Mouse (Mus musculus) kidney, adult 18-20 months (tissue): Measurements from ENCODE around the gene Nlgn2.
"Not testable (repeated sequence)": the region's sequence is repeated elsewhere in the genome, so short reads cannot be mapped to it uniquely, and the experiment has no call there.

Source experiments
- DNase-seq: peaks from one replicate; pipeline ENCODE4 v3.0.0; 2021

The Nlgn2 gene

DNA sequence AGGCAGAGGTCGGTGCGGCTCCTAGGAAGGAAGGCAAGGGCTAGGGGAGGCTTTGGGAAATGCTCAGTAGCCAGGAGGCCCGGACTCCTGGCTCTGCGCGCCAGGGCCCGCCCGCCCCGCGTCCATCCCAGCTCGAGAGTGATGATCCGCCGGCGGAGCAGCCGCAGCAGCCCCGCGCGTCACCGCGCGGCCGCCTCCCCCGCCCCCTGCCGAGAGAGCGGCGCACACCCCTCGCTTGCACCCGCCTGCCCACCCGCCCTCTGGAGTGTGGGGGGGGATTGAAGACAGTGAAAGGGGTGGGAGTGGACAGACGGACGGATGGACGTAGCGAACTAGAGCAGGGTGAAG, at the start of gene Nlgn2:
Gene Nlgn2, minus strand, starts transcription at position 181 of the 348 bp plus-strand sequence.
- DNase-seq: no peak

DNA sequence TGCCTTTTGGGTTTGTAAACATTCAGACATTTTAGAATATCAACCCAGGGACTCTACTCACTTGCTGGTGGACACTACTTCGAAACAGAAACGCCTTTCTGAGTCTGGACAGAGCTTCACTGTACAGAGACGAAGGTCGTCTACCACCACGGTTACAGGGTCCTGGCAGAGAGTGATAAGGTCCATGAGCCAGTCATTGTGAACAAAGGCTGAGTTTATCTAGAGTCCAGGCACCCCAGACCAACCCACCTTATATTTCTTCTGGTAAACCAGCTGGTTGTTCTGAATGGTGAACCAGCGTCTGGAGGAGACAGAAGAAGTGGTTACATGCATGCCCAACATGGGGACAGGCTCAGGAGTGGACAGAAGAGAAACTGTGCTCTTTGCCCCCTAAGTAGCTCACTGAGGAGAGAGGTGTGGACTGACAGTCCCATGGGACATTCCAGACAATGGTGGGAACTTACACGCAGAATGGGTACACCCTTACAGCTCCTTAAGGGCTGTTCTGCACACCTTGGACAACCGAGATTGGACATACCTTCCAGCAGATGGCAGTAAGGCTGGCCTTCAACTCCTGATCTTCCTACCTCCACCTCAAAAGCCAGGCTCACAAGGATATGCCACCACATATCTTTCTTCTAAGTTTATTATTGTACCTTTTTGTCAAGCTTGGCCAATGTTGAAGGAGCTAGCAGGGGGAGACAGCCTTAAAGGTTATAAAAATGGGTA, 49.5 kb upstream of the Nlgn2 start:
- DNase-seq: peak; percentile 48

DNA sequence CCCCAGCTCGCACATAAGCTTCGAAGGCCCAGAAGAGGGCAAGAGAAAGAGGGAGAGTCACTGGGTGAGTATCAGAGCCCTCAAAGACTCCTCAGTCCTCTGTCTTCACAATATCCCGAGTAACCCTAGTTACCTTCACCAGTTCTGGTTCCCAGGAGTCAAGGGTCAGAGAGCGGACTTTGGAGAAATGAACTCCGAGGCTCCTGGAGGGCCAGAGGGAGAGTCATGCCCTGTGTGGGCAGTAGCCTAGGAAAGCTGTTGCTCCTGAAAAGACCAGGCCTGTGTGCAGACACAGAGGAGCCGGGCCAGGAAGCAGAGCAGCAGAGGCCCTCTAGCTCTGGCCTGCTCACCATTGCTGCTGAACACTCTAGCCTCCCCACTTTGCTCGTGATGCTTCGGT, 47.1 kb upstream of the Nlgn2 start:
- peak; percentile 26 for DNase-seq

DNA sequence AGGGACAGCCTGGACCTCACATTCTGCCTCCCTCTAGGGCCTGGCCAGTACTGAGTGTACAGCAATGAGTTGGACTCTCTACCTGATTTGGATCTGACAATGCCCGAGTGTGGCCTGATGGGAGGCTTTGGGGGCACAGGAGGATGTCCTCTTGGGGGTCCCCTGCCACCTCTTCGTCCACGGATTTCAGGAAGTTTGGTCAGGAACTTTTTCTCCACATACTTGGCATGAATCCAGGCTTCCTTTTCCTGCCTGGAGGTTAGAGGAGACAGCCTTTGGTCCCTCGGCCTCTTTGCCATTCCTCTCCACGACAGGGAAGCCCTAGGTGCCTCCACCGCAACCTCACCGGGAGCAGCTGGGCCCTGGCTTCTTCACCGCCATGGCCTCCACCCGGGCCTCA, 46.7 kb upstream of the Nlgn2 start:
- DNase-seq: peak; percentile 41

DNA sequence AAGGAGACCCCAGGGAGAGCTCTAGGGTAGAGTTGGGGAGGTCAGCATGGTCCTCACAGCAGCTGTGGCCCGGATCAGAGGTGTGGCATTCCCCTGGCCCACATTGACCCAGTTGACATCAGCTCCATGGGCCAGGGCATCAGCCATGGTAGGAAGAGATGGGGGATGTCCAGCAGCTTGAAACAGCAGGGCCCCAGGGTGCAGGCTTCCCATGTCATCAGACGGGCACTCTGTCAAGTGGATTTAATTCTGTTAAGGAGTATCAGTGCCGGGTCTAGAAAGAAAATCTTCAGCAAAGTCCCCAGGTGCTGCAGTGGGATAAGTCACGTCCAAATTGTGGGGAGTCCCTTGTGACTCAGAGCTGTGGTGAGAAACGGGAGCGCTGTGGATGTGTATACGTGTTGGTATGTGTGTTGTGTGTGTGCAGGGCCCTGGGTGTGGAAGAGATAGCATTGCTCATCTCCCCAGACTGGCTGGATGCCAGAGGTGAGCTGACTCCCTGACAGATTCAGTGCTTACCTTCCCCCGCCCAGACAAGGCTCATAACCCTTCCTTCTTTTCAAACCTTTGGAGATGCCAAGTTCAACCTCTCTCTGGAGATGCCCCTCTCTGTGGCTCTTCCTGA, 46.1 kb upstream of the Nlgn2 start:
- no peak for DNase-seq

DNA sequence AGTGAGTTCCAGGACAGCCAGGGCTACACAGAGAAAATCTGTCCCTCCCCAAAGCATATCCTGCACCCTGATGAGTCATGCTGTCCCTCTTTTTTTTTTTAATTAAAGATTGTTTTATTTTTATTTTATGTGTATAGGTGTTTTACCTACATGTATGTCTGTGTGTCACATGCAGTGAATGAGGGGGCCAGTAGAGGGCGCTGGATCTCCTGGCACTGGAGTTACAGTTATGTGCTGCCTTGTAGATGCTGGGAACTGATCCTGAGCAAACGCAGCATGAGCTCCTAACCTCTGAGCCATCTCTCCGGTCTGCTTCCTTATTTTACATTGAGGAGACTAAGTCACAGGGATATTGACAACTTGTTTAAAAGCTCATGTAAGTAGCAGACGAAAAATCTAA, 45.5 kb upstream of the Nlgn2 start:
- DNase-seq: peak; percentile 38

DNA sequence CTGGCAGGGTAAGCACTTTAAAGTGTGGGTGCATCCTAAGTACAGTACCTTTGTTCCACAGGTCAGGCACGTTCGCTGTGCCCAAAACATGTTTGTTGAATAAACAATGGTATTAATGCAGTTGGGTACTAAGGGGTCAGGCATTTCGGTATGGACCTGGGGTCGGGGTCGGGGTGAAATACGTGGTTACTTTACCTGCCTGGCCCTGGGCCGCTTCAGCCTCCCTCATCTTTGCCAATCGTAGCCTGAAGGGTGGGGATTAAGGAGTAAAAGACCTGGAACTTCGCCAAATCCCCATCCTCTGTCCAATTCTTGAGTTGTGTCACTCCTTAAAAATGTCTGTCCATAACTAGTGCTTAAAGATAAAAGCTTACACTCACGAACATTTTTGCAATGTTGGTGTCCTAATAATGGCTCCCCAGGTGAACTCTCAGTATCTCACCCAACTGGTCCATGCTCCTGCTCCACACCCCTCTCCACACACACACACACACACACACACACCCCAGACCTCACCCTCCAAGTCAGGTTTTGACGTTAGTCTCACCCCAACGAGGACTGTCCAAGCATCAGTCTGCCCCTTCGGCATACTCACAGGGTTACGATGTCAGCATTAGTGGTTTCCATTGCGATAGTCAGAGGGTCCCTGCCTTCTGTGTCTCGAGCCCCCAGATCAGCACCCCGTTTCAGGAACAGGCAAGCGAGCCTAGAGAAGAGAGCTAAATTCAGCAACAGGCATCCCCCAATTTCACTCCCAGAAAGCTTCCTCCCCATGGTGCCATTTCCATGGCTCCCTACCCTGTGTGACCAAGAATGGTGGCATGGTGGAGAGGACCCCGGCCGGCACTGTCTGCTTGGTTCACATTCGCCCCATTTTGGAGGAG, 44.4 kb upstream of the Nlgn2 start:
- no peak for DNase-seq

DNA sequence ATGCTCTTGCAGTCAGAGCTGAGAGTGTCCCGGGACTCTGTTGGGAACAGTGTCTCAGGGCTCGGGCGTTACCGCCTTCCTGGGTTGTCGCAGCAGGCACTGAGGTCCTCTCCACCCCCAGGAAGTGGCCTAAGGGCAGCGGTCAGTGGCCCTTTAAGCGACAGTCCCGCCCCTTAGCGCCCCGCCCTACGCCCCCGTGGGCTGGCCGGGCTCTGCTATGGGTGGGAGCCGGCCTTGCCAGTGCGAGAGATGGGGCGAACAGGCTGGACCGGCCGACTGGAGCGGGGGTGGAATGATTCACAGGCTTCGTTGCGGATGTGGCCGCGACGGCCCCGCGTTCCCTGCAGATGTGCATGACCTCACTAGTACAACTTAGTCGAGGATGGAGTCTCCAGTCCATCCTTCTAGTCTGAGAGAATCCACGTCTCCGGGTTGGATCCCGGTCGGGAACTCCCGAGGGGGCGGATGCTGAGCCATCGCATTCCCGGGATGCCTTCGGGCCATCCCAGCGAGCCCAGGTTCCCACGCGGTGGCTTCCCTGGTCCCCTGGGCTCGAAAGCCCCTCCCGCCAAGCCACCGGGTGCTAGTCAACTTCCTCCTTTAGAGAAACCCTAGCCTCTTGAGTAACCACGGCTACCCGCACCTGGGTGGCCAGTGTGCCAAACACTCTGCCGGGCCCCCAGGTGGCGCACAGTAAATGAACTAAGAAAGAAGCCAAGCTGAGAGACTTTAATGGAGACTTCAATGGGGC, 43.4 kb upstream of the Nlgn2 start, which contains the start of gene Kctd11:
Gene Kctd11, minus strand, starts transcription at position 554 of the 751 bp plus-strand sequence.
- DNase-seq: peak; percentile 93

DNA sequence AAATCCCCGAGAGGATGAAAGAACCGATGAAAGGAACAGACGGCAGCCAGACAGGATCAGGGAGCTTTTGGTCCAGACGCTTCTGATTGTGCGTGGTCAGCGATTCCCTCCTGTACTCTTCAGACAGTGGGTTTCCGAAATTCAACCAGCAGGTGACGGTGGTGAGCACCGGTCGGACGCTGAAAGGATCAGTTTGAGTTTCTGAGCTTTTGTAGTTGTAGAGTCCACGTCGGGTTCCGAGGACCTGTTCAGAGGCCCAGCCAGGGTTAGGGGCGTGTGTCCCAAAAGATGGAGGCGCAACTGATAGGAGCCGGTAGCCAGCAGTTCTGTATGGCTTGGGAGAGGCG, 42.9 kb upstream of the Nlgn2 start:
- DNase-seq: no peak

DNA sequence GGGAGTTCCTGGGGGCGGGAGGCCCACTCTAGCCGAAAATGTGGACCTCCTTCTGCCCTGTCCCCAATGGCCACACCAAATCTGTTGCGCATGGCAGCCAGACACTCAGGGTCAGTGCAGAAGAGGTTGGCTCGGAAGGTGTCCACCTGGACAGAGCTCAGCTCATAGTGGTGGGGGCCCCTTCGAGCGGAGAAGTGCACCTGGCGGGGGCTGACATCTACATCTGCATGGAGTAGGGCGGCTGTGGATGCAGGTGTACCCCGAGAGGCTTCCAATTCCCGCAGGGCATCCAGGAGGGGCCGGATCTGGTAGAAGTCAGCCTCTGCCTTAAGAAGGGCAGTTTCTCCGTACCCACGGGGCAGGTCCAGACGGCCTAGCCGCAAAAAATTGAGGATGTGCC, 42.1 kb upstream of the Nlgn2 start:
- DNase-seq: no peak

DNA sequence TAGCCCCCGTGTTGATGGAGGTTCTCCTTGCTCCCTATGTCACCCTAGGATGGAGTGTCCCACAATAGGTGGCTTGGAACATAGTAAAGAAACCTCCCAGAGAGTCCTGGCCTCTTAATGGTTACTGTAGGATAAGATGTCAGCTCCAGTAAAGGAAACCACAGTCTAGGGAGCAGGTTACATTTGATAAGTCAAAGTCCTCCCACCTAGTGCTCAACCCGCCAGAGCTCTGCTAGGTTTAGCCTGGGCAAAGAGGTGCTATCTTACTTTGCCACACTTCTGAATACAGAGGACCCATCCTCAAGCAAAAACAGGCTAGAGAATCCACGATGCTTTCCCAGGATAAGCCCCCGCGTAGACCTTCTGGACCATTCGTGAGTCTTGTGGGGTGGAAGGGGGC, 41.4 kb upstream of the Nlgn2 start:
- DNase-seq: no peak

DNA sequence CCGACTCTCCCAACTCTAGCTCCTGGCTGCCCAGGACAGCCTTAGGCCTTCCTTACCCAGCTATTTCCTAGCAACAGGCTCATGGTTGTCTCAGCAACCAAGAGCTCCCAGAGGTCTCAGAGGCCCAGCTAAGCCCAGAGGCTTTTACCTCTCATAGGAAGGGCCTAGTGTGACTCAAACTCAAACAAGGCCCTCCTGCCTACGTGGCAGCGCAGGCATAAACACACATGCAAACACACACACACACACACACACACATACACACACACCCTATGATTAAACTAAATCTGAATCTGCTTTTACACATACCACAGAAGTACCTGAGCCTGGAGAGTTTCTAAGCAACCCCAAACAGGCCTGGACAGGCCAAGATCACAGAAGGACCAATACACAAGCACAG, 40.8 kb upstream of the Nlgn2 start:
- no peak for DNase-seq

DNA sequence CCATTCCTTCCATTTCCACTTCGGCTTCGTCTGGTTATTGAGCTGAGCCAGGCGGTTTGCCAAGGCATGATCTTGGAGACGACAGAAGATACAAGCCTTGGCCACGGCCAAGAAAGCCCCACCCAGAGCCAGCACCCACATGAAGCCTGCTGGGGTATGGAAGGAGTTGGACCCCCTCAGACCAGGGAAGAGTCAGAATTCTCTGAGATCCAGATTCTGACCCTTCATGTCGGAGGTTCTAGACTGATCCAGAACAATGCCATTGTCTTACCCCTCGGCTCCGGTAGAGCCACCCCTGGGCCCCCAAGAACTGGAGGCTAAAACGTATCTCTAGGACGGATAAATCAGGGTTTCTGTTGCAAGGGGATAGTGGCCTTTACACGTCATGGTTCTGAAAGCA, 40.3 kb upstream of the Nlgn2 start, which contains the start of gene Tmem95:
Gene Tmem95, minus strand, starts transcription at position 141 of the 400 bp plus-strand sequence.
- DNase-seq: no peak

DNA sequence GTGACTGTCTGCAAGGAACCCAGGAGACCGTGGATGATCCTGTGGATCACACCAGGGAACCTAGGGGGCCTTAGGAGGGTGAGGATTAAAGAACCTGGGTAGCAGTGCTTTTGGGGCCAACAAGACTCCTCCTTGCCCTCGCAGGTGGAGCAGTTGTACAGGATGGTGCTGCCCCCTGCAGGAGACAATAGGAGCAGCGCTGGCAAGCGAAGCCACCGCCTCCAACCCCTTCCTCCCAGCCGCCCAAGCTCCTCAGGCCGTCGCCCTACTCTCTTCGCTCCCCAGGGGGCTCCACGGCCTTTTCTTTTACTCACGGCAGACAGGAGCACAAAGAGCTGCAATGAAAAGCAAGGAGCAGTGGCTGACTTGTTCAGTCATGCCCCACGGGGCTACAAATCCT, 39.3 kb upstream of the Nlgn2 start:
- peak; percentile 85 for DNase-seq

DNA sequence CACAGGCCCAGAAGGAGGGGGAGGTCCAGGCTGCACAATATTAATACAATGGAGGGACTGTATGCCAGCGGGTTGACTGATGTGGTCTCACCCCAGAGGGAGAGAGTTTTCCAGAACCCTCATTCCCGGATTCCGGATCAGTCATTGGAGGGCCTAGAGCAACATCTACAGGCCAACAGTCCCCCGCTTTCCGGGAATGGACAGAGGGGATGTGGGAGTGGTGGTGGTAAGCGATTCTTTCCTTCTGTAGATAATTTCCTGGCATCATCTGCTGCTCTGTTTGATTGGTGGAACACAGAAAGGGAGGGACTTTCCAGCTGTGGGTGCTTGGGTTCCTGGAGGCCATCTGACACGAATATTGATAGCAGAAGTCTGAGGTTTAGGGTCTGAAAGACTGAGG, 38.6 kb upstream of the Nlgn2 start:
- DNase-seq: no peak

DNA sequence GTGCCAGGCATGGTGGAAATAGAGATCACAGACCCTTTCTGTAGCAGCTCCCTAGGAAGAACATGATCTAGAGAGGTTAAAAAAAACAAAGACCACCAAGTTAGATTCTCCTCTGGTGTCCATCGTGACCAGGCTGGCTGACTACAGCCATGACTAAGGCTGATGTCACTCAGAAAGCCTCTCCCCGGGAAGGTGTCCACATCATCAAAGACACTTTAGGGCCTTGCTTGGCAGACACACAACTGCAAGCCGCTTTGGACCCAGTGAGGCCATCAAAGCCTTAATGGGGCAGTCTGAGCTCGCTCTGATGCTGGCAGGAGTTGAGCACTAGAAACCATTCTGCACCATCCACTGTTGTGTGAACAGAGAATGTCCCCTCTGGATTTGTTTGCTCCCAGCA, 34.9 kb upstream of the Nlgn2 start:
- DNase-seq: no peak

DNA sequence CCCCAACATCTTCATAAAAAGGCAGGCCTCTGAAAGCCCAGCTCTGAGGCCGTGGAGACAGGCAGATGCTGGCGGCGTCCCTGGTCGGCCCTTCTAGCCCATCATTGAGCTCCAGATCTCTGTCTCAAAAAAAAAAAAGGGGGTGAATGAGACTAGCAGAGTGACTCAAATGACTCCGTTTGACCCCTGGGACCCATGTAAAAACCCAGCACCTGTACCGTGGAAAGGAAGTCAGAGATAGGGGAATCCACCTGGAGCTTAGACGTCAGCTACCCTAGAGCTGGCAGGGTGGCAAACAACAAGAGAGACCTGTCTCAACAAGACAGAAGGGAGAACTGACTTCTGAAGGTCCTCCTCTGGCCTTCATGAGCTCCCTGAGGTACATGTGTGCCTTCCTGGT, 34.2 kb upstream of the Nlgn2 start:
- no peak for DNase-seq

DNA sequence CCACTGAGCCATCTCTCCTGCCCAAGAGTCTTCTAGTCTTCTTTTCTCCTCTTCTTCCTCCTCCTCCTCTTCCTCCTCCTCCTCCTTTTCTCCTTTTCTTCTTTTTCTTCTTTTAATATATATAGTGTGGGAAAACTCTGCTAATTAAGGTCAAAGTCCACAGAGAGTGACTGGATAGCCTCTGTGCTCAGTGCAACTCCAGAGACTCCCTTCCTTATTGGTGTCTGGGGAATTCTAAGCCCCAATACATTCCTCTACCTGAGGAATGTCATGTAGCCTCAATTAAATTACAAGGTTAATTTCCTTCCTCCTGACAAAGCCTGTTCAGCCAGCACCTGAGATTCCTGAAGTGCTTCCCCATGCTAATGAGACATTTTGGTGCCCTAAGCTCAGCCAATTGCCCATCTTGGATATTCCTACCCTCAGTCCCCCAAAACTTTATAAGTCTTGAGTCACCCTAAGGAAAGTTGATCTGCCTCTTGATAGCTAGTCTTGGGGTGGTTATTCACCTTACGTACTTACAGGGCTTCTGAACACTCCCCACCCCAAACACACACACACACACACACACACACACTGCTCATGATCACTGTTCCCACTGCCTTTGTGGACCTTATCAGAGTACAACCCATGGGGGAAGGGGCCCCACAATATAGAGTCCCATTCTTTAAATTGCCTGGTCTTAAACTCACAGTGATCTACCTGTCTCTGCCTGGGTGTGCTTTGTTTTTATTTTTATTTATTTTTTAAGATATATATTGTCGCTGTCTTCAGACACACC, 32.9 kb upstream of the Nlgn2 start:
- no peak for DNase-seq

DNA sequence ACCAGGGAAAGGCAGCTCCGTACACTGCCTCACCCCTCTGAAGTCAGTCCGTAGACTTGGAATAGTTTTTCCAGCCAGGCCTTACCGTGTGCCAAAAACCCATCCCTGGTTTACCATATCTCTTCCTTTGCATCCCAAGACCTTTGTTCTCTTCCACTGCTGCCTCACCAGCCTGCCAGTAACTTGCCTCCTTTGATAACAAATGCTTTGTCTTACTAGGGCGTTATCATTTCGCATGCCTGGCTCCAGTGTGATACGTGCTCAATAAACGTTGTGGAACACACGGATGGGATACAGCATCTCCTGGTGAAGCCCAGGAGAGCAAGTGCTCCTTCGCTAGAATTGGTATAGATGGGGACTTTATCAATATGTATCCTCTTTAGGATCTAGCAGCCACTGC, 29.8 kb upstream of the Nlgn2 start:
- DNase-seq: no peak

DNA sequence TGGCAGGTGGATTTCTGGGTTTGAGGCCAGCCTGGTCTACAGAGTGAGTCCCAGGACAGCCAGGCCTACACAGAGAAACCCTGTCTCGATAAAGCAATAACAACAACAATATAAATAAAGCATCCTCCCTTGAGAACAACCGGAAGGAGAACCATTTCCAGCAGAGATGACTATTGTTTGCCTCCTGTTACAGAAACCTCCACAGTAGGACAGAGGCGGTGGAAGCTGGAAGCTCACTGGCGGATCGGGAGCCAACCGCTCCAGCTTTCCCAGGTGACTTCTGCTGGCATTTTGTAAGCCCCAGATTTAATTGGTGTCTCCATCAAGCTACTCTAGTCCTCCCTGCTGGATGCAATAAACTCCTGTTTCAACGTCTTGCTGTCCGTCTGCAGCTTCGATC, 28.0 kb upstream of the Nlgn2 start:
- no peak for DNase-seq

DNA sequence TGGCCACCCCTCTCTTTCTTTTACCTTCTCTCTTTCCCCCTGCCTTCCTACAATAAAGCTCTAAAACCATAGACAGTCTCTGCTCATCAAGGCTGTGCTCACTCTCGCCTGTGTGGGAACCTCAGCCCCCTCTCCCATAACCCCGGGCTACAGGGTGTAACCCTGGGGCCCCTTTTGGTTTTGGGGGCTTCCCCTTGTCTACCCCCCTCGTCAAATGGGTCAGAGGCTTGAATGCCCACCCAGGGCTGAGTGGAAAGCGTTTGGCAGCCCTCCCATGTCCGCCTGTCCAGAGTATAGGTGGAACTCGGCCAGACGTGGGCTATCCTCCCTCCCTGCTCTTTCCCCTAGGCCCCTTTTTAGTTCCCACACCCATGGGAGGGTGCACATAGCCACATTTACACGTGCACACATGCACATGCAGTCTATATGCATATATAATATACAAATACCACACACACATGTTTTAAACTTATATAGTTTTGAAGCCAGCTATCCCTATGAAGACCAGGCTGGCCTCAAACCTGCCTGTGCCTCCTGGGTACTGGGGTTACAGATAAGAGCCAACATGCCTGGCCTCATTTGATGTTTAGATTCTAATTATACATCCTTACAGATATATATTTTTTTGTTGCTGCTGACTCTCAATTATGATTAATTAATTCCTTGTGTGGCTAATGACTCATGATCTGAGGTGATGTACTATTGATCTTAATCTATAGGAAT, 26.7 kb upstream of the Nlgn2 start:
- no peak for DNase-seq

DNA sequence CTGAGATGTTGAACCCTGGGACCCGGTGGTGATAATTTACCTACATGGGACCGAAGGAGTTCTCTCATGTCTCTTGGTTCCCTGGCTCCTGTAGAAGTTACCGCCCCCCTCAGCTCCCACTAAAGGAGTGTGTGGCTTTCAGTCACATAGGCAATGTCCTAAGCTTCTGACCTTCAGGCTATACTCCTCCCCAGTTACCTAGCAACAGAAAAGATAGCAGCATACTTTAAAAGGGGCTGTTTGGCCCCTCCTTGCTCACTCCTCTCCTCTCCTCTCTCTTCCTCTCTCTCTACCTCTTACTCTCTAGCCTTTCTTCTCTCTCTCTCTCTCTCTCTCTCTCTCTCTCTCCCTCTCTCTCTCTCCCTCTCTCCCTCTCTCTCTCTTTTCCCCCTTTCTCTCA, 26.1 kb upstream of the Nlgn2 start:
- not testable (repeated sequence) for DNase-seq
